Comparison of ENCODE assay signal across 19 mouse cellular contexts in genomic region chr3:101390472-101390871, GRCm38 (mm10). TPM values are rescaled to one million over a fixed set of nuclear protein-coding genes. Genes with fewer than 3 reads are reported as not detected.
DNase-seq lines count a peak whose midpoint lies in the region; ATAC-seq and TF ChIP-seq lines count a peak whose summit lies in the region.
"Had no signal": no experiment of that assay in that cellular context is flagged by ENCODE, and none has a peak within 500 bp of the region (broad histone marks: within the 10 kb centered on the region; RNA-seq: fewer than 3 reads in every experiment).

No protein-coding gene starts in this region.

- POLR2A ChIA-PET in Patski (lab: Charles Lee): no interaction called here

- H3K36me3 ChIP-seq in hindbrain, embryonic 14.5 days (replicated peaks; ENCODE audit: control insufficient read depth, insufficient read depth): no peaks in the 10 kb centered on the region
- no peaks in the 10 kb centered on the region for H3K36me3 ChIP-seq in hindbrain, embryonic 10.5 days
- H3K36me3 ChIP-seq in embryonic facial prominence, embryonic 10.5 days (replicated peaks): 0 out of 2 replicates have a peak, but pooled peaks cover 4% of the 10 kb centered on the region
- H3K36me3 ChIP-seq in midbrain, embryonic 13.5 days: no peaks in the 10 kb centered on the region
- H3K36me3 ChIP-seq: heart, embryonic 15.5 days had no signal

- no peaks in the 10 kb centered on the region for H3K27me3 ChIP-seq in hindbrain, embryonic 14.5 days (ENCODE audit: control insufficient read depth, insufficient read depth, low read length)
- H3K27me3 ChIP-seq in hindbrain, embryonic 10.5 days (ENCODE audit: insufficient read depth, poor library complexity, severe bottlenecking): peaks cover 5% of the 10 kb centered on the region; the same call in 1 of the 2 replicates
- no peaks in the 10 kb centered on the region for H3K27me3 ChIP-seq in Patski
- H3K27me3 ChIP-seq in embryonic facial prominence, embryonic 10.5 days (replicated peaks; ENCODE audit: low read depth, poor library complexity, severe bottlenecking): no peaks in the 10 kb centered on the region
- 0 out of 2 replicates have a peak, but pooled peaks cover 8% of the 10 kb centered on the region for H3K27me3 ChIP-seq in midbrain, embryonic 13.5 days
- H3K27me3 ChIP-seq: heart, embryonic 15.5 days had no signal

- H3K27ac ChIP-seq in hindbrain, embryonic 14.5 days: peak overlapping the region; percentile 51; the same call in 1 of the 2 replicates
- H3K27ac ChIP-seq in hindbrain, embryonic 10.5 days: no peak overlapping the region
- peak overlapping the region; percentile 66 for H3K27ac ChIP-seq in embryonic facial prominence, embryonic 10.5 days (replicated peaks)
- H3K27ac ChIP-seq in midbrain, embryonic 13.5 days: peak overlapping the region; percentile 44; the same call in 1 of the 2 replicates
- H3K27ac ChIP-seq: heart, adult 2 months; heart, embryonic 15.5 days had no signal

- no peak for DNase-seq in hindbrain, embryonic 14.5 days (ENCODE audit: low spot score)
- DNase-seq in hindbrain, embryonic 10.5 days (ENCODE audit: low spot score): no peak
- DNase-seq in Patski (ENCODE audit: low read depth, low spot score): no peak
- no peak for DNase-seq in embryonic facial prominence, embryonic 10.5 days (ENCODE audit: low spot score)
- no peak for DNase-seq in adrenal gland, postnatal 25 days
- DNase-seq in thymus, postnatal 0 days (ENCODE audit: low spot score): no peak
- DNase-seq: cerebellum, adult 11 months; cerebellum, postnatal 25 days; gastrocnemius, postnatal 10 days; heart, adult 2 months; kidney, adult 18-20 months; kidney, postnatal 25 days; liver; lung, adult 18-20 months; right cerebral cortex, postnatal 4 days; thymus, postnatal 4 days had no signal

- H3K4me2 ChIP-seq in hindbrain, embryonic 14.5 days (replicated peaks): no peak overlapping the region; the same call in 1 of the 2 replicates
- no peak overlapping the region for H3K4me2 ChIP-seq in midbrain, embryonic 13.5 days (replicated peaks)
- H3K4me2 ChIP-seq: heart, embryonic 15.5 days had no signal

- no peaks in the 10 kb centered on the region for H3K9me3 ChIP-seq in hindbrain, embryonic 14.5 days (ENCODE audit: control insufficient read depth, low read length)
- H3K9me3 ChIP-seq in hindbrain, embryonic 10.5 days: no peaks in the 10 kb centered on the region
- H3K9me3 ChIP-seq in embryonic facial prominence, embryonic 10.5 days: no peaks in the 10 kb centered on the region
- H3K9me3 ChIP-seq in midbrain, embryonic 13.5 days: no peaks in the 10 kb centered on the region
- H3K9me3 ChIP-seq: heart, embryonic 15.5 days had no signal

- H3K4me3 ChIP-seq in hindbrain, embryonic 14.5 days (replicated peaks; ENCODE audit: low read length): no peak overlapping the region
- H3K4me3 ChIP-seq in hindbrain, embryonic 10.5 days: no peak overlapping the region
- H3K4me3 ChIP-seq in embryonic facial prominence, embryonic 10.5 days: no peak overlapping the region
- H3K4me3 ChIP-seq in midbrain, embryonic 13.5 days (replicated peaks): no peak overlapping the region
- H3K4me3 ChIP-seq: heart, adult 2 months; heart, embryonic 15.5 days had no signal

- WGBS in hindbrain, embryonic 14.5 days: 39% methylated on average over 9 of the region's 9 CpGs
- 67% methylated on average over 9 of the region's 9 CpGs for WGBS in hindbrain, embryonic 10.5 days
- 35% methylated on average over 9 of the region's 9 CpGs for WGBS in embryonic facial prominence, embryonic 10.5 days
- 12% methylated on average over 9 of the region's 9 CpGs for WGBS in midbrain, embryonic 13.5 days

- in situ Hi-C loops in Patski (cut with MboI; ENCODE audit: low pct_unique_long_range_greater_than_20kb): no loop called here

- peaks cover 64% of the 10 kb centered on the region for H3K4me1 ChIP-seq in hindbrain, embryonic 14.5 days (replicated peaks; ENCODE audit: control insufficient read depth, insufficient read depth, low read length)
- H3K4me1 ChIP-seq in hindbrain, embryonic 10.5 days (replicated peaks): peaks cover 73% of the 10 kb centered on the region
- H3K4me1 ChIP-seq in embryonic facial prominence, embryonic 10.5 days: peaks cover 98% of the 10 kb centered on the region
- H3K4me1 ChIP-seq in midbrain, embryonic 13.5 days (replicated peaks): peaks cover 89% of the 10 kb centered on the region

- no peak for TF ChIP-seq CTCF in Patski (IDR thresholded peaks at IDR 0.05)

- H3K9ac ChIP-seq in hindbrain, embryonic 14.5 days: peak overlapping the region; percentile 4; the same call in 1 of the 2 replicates
- no peak overlapping the region for H3K9ac ChIP-seq in midbrain, embryonic 13.5 days (replicated peaks)
- H3K9ac ChIP-seq: heart, embryonic 15.5 days had no signal

- CTCF ChIA-PET in Patski (lab: Charles Lee): interaction anchor here (1.4 kb wide), 1 partner anchor 18 kb away, joined by 4 read pairs; no protein-coding TSS in a partner anchor

- no peak for ATAC-seq in hindbrain, embryonic 14.5 days (ENCODE audit: low FRiP score)
- peak; percentile 40 for ATAC-seq in Patski
- ATAC-seq in midbrain, embryonic 13.5 days: no peak
- no peak for ATAC-seq in activated CD4-positive, CD25-positive, alpha-beta regulatory T cell, adult 4 months

RNA-seq across cellular contexts. Expression of gene Igsf3, which starts 13.6 kb away (rescaled TPM):
- polyA plus RNA-seq in hindbrain, embryonic 14.5 days (2014; fragmentation: Nextera tagmentation; extraction: Ambion mirVana): 48.8 and 51.7 TPM in 2 replicates
- polyA plus RNA-seq in hindbrain, embryonic 10.5 days (2016; fragmentation: Nextera tagmentation; extraction: Ambion mirVana): 29.9 and 37.4 TPM in 2 replicates
- 37.2 TPM for polyA plus RNA-seq in Patski (2021)
- polyA plus RNA-seq in embryonic facial prominence, embryonic 10.5 days (2016; fragmentation: Nextera tagmentation; extraction: Ambion mirVana): 52.1 and 59.2 TPM in 2 replicates
- polyA plus RNA-seq in midbrain, embryonic 13.5 days (2015; fragmentation: Nextera tagmentation; extraction: Ambion mirVana): 75.5 and 79.1 TPM in 2 replicates
- total RNA-seq in adrenal gland, postnatal 25 days (2021): 5.5 and 7.0 TPM in 2 replicates
- polyA plus RNA-seq in activated CD4-positive, CD25-positive, alpha-beta regulatory T cell, adult 4 months (2017; shearing (Covaris generic)): 1 to 10 TPM in 1 of 2 experiments, under 1 TPM in 1; 0.86 to 1.6 TPM
- 28.8 and 35.7 TPM in 2 replicates for polyA plus RNA-seq in thymus, postnatal 0 days (2015; fragmentation: Nextera tagmentation; extraction: Ambion mirVana)

Comparison
In these comparisons a context has a peak if more than half of its experiments do, and no peak if none do; other contexts are left out.
1. RNA of gene Igsf3, which starts 13.6 kb away (polyA plus RNA-seq): 75.5 to 79.1 TPM in midbrain, embryonic 13.5 days, 52.1 to 59.2 TPM in embryonic facial prominence, embryonic 10.5 days, 48.8 to 51.7 TPM in hindbrain, embryonic 14.5 days, 29.9 to 37.4 TPM in hindbrain, embryonic 10.5 days, 37.2 TPM in Patski (single experiment) and 28.8 to 35.7 TPM in thymus, postnatal 0 days; 0.86 to 1.6 TPM in activated CD4-positive, CD25-positive, alpha-beta regulatory T cell, adult 4 months; every median in the first group is over 10 times any median in the second.